Mouse (Mus musculus): ENCODE results near the gene Disp2.

DNA sequence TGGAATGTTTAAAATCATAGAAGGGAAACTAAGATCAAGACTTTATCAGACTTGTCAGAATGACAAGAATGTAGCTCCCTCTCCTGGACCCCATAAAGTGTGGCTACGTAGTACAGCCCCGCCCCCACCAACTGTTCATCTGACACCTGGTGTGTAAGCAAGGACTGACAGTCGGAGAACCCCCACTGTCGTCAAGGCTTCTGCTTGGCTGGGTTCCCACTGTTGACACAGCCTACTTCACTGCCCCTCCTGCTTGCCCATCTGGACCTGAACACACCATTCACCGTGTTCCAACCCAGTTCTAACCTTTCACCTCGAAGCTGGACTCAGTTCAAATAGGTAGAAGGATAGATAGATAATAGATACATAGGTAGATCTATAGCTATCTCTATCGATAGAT is 66.7 kb downstream of the Disp2 start:
- TF ChIP-seq GATA1 (IDR thresholded peaks at IDR 0.05; ENCODE audit: low read length) (no peak), TAL1 (IDR thresholded peaks at IDR 0.05; ENCODE audit: low read length) (no peak)

Measured in erythroblast, embryonic 14.5 days (primary cell).